Mouse (Mus musculus) spleen, postnatal 0 days (tissue): Measurements from ENCODE around the gene Cavin4. TPM values are rescaled to one million over a fixed set of nuclear protein-coding genes. Genes with fewer than 3 reads are reported as not detected.

Experiments used
- polyA plus RNA-seq: library from polyadenylated mRNA; unstranded; fragments of >200 nt; fragmentation: Nextera tagmentation; extraction: Ambion mirVana; gene quantifications from 2 replicates; pipeline ENCODE4 v1.2.1, GENCODE M21; 2015

Cavin4 gene
- polyA plus RNA-seq, result 0.07 and 0.13 TPM in 2 replicates

GRCm38 (mm10) chr4:48663271-48663670, at the start of gene Cavin4:
Gene Cavin4 (plus strand): TSS chr4:48663514.

Other genes starting within 250 kb of the Cavin4 start
- gene Tex10, start 190.1 kb upstream of the Cavin4 start, polyA plus RNA-seq, result 21.3 and 24.8 TPM in 2 replicates
- 2.8 and 4.9 TPM in 2 replicates for gene Msantd3, start 123.6 kb upstream of the Cavin4 start, polyA plus RNA-seq
- gene Tmeff1, start 78.3 kb upstream of the Cavin4 start, polyA plus RNA-seq, result 2.6 and 2.9 TPM in 2 replicates